Mouse (Mus musculus) neural tube, embryonic 12.5 days (tissue): Measurements from ENCODE around the gene Btbd11. TPM values are rescaled to one million over a fixed set of nuclear protein-coding genes. Genes with fewer than 3 reads are reported as not detected.

Experiments
- ATAC-seq: fragments of 200-750 bp; cut with Nextera tagmentation; 2 replicates; pipeline ENCODE4 v1.8.0; 2017; ENCODE audit warnings: low read depth, mild to moderate bottlenecking, moderate TSS enrichment, moderate library complexity; ENCODE audit not compliant: low FRiP score
- H3K27ac ChIP-seq: fragments of 300-500 bp; sonication (generic); 2 replicates; pipeline ENCODE4 v1.5.1; 2016
- H3K27me3 ChIP-seq: fragments of 300-500 bp; sonication (generic); replicated peaks from 2 replicates; pipeline ENCODE4 v1.6.1; 2016; ENCODE audit warnings: mild to moderate bottlenecking
- H3K36me3 ChIP-seq: fragments of 300-500 bp; sonication (generic); 2 replicates; pipeline ENCODE4 v1.6.1; 2016; ENCODE audit warnings: mild to moderate bottlenecking
- H3K4me1 ChIP-seq: fragments of 300-500 bp; sonication (generic); 2 replicates; pipeline ENCODE4 v1.6.1; 2016
- H3K4me2 ChIP-seq: fragments of 300-500 bp; sonication (generic); replicated peaks from 2 replicates; pipeline ENCODE4 v1.6.1; 2016; ENCODE audit warnings: mild to moderate bottlenecking
- H3K4me3 ChIP-seq: fragments of 300-500 bp; sonication (generic); 2 replicates; pipeline ENCODE4 v1.5.1; 2016
- H3K9ac ChIP-seq: fragments of 300-500 bp; sonication (generic); 2 replicates; pipeline ENCODE4 v1.6.1; 2016; ENCODE audit warnings: mild to moderate bottlenecking
- H3K9me3 ChIP-seq: fragments of 300-500 bp; sonication (generic); 2 replicates; pipeline ENCODE4 v1.6.1; 2016; ENCODE audit warnings: mild to moderate bottlenecking
- WGBS: fragments of 180-500 bp; shearing (Covaris S2); methylation state at CpG from one replicate; pipeline ENCODE4 v1.1.7; 2016; 5-methylcytosine and 5-hydroxymethylcytosine counted together
- polyA plus RNA-seq: library from polyadenylated mRNA; unstranded; fragments of >200 nt; fragmentation: Nextera tagmentation; extraction: Ambion mirVana; gene quantifications from 2 replicates; pipeline ENCODE4 v1.2.1, GENCODE M21; 2016

The Btbd11 gene
- polyA plus RNA-seq: 9.8 and 10.8 TPM in 2 replicates

DNA sequence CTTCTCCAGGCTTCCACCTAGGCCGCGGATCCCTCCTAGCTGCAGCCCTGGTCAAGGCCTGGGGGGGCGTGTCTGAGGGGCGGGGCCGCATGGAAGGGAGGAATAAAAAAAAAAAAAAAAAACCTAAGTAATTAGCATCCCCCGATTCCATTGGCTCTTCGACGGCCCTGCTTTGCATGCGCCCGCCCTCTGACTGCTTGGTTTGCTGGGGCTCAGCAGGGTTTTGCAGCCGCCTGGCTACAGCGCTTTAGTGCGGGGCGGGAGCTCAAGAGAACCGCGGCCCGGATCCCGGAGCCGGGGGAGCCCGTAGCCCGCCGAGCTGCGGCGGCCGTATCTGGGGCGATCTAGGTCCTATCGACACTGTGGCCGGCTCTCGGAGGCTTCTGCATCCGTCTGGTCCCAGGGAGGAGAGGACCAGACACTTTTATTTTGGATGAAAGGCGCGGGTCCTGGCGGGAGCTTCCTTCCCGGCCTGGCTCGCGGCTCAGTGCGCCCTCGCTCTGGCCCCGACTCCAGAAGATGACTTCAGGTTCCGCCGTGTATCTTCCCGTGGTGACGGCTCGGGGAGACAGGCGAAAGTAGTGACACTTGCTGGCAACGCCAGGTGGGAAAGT is at the start of gene Btbd11:
Gene Btbd11, plus strand, starts transcription at position 210 of the 614 bp plus-strand sequence.
- H3K36me3 ChIP-seq: no peaks in the 10 kb centered on the region
- ATAC-seq: peak; percentile 94
- peak within 1 kb of the TSS; percentile 100 for H3K4me2 ChIP-seq
- H3K27ac ChIP-seq: no peak within 1 kb of the TSS
- WGBS: under 1% methylated on average over 46 of the region's 46 CpGs
- H3K4me1 ChIP-seq: peaks cover 28% of the 10 kb centered on the region
- no peaks in the 10 kb centered on the region for H3K9me3 ChIP-seq
- H3K27me3 ChIP-seq: peaks cover 15% of the 10 kb centered on the region
- H3K9ac ChIP-seq: peak within 1 kb of the TSS; percentile 69
- peak within 1 kb of the TSS; percentile 63 for H3K4me3 ChIP-seq

DNA sequence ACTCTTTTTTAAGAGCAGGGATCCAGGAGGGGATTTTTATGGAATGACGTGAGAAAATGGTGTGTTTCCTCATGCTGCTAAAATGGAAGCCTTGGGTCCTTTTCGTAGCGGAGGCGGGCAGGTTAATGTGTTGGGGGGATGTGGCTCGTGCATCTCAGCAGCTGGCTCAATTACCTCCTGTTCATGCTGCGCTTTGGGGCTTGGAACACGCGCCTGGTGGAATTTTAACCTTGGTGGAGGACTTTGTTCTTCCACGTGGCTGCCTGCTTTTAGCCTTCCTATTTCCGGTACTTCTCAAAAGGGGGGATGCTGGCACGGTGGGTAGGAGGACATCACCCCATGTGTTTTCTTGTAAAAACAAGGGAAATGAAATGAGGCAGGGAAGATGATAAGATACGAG is 47.9 kb upstream of the Btbd11 start:
- H3K36me3 ChIP-seq: no peaks in the 10 kb centered on the region
- no peaks in the 10 kb centered on the region for H3K4me1 ChIP-seq
- no peak overlapping the region for H3K4me3 ChIP-seq
- no peak overlapping the region for H3K27ac ChIP-seq
- H3K9me3 ChIP-seq: no peaks in the 10 kb centered on the region
- no peak overlapping the region for H3K9ac ChIP-seq
- 76% methylated on average over 12 of the region's 12 CpGs for WGBS
- H3K27me3 ChIP-seq: no peaks in the 10 kb centered on the region
- no peak overlapping the region for H3K4me2 ChIP-seq
- ATAC-seq: no peak

DNA sequence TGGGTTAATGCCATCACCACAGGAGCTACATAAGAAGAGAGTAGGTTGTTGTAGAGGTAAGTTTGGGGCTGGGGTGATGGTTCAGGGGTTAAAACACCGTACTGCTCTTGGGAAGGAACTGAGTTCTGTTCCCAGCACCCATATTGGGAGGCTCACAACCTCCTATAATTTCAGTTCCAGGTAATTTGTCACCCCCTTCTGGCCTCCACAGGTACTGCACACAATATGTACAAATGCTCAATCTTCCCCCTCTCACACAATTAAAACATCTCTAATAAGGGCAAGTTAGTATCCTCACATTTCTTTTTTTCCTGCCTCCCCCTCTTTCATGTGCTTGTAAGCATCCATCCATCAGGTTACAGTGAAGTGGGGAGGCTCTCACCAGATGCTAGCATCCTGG is 44.7 kb upstream of the Btbd11 start:
- H3K36me3 ChIP-seq: no peaks in the 10 kb centered on the region
- H3K4me2 ChIP-seq: no peak overlapping the region
- H3K4me1 ChIP-seq: no peaks in the 10 kb centered on the region
- H3K27ac ChIP-seq: no peak overlapping the region
- 100% methylated on average over 1 of the region's 1 CpGs for WGBS
- H3K4me3 ChIP-seq: no peak overlapping the region
- no peak for ATAC-seq
- H3K27me3 ChIP-seq: no peaks in the 10 kb centered on the region
- H3K9me3 ChIP-seq: no peaks in the 10 kb centered on the region
- H3K9ac ChIP-seq: no peak overlapping the region

DNA sequence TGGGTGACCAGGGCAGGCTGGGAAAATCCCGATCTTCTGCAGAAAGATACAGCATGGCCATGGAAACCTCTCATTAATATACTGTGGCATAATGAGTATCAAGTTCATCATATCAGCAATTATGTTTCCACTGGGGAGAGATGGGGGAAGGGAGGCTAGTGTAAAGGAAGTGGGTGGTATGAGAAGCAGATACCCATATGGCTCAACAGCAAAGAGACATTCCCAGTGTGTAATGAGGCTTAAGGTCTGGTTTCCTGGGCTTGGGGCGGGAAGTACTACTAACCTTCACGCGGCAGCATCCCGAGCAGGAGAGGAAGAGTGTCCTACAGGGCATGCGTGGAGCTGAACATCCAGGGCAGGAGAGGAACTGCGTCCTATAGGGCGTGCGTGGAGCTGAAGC is 39.4 kb upstream of the Btbd11 start:
- H3K9me3 ChIP-seq: no peaks in the 10 kb centered on the region
- H3K9ac ChIP-seq: no peak overlapping the region
- H3K36me3 ChIP-seq: no peaks in the 10 kb centered on the region
- WGBS: 76% methylated on average over 9 of the region's 9 CpGs
- H3K4me3 ChIP-seq: no peak overlapping the region
- H3K4me1 ChIP-seq: peaks cover 2% of the 10 kb centered on the region; the same call in 1 of the 2 replicates
- H3K27ac ChIP-seq: no peak overlapping the region
- H3K4me2 ChIP-seq: no peak overlapping the region
- ATAC-seq: no peak
- H3K27me3 ChIP-seq: no peaks in the 10 kb centered on the region

DNA sequence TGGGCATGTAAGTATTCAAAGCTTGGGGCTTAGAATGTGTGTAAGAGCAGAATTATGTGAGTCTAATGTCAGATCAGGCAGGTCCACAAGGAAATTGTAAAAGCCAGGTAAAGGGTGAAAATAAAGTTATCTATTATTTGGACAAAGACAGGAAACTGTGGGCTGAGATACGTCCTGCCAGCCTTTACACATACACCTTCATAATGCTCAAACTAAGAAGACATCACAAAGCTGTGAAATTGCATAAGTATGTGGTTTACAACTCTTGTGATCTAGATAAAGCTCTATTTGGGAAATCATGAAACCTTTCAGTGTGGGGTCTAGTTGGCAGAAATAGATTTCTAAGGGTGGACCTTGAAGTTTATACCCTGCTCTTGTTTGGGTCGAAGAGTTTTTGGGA is 34.1 kb upstream of the Btbd11 start:
- 83% methylated on average over 2 of the region's 2 CpGs for WGBS
- H3K27me3 ChIP-seq: no peaks in the 10 kb centered on the region
- no peak overlapping the region for H3K9ac ChIP-seq
- no peaks in the 10 kb centered on the region for H3K4me1 ChIP-seq
- no peak overlapping the region for H3K4me3 ChIP-seq
- H3K36me3 ChIP-seq: no peaks in the 10 kb centered on the region
- no peak for ATAC-seq
- H3K9me3 ChIP-seq: no peaks in the 10 kb centered on the region
- no peak overlapping the region for H3K4me2 ChIP-seq
- no peak overlapping the region for H3K27ac ChIP-seq

DNA sequence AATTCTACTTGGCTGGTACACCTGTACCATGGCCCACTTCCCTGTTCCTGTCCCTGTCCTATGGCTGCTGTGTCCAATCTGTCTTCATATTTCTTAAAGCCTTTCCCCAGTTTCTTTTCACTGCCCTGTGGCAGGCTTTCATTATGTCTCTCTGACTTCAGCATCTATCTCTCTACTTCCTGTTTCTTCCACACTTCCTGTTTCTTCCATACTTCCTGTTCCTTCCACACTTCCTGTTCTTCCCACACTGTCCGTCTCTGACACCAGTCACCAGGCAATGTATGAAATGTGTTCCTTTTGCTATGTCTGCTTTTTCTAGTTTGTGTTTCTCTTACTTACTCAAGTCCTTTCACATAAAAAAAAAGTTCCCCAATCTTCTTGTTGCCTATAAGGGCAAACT is 32.3 kb upstream of the Btbd11 start:
- Histone ChIP-seq H3K9ac (no peak overlapping the region), H3K27me3 (no peaks in the 10 kb centered on the region), H3K4me2 (no peak overlapping the region), H3K36me3 (no peaks in the 10 kb centered on the region), H3K27ac (no peak overlapping the region), H3K4me1 (no peaks in the 10 kb centered on the region), H3K4me3 (no peak overlapping the region), H3K9me3 (no peaks in the 10 kb centered on the region)
- ATAC-seq: no peak
- 95% methylated on average over 1 of the region's 1 CpGs for WGBS

DNA sequence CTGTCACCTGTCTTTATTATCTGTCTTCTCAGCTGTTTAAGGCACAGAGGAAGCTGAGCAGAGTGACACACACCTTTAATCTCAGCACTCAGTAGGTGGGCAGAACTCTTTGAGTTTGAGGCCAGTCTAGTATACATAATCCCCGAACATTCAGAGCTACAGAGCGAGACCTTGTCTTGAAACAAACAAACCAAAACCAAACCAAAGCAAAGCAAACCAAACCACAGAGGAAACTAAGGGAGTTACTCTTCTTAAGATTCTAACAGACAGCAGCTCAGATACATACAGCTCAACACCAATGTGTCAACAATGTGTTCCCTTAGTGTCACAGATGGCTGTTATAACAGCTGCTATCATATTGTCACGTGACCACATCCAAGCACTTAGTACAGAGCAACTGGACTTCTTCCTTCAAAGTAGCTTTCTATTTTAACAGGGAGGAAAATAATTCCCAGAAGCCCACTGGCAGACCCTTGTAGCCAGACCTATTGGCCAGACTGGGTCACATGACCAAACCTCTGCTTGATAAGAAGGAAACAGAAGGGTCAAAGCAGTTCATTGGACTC is 27.0 kb upstream of the Btbd11 start:
- Histone ChIP-seq H3K27me3 (no peaks in the 10 kb centered on the region), H3K9ac (no peak overlapping the region), H3K9me3 (no peaks in the 10 kb centered on the region), H3K4me1 (peaks cover 7% of the 10 kb centered on the region; the same call in 1 of the 2 replicates), H3K27ac (no peak overlapping the region), H3K36me3 (no peaks in the 10 kb centered on the region), H3K4me3 (no peak overlapping the region), H3K4me2 (no peak overlapping the region)
- no peak for ATAC-seq
- WGBS: 89% methylated on average over 3 of the region's 3 CpGs

DNA sequence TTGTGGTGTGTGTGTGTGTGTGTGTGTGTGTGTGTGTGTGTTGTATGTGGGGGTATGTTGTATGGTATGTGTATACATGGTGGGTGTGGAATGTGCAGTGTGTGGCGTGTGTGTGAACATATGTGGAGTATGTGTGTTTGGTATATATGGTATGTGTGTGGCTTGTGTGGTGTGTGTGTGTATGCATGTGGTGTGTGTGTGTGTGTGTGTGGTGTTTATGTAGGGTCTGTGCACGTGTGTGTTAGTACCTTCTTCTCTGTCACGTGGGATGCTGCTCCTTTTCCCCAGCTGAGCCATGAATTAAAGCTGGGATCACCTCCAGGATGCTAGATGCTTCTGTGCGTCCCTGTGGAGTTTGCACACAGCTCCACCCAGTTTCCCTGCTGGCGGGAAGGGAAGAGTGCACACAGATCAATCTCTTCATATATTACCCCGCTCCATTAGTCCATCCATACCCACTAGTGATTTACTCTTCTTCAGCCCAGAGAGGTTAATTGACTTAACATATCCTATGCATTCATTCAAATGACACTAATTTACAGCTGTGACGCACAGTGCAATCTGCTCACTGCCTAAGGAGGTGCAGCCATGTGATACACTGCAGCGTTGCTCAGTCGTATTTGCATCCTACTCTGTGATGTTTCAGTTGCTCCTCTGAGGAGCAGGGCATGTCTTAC is 23.7 kb upstream of the Btbd11 start:
- no peaks in the 10 kb centered on the region for H3K27me3 ChIP-seq
- 48% methylated on average over 9 of the region's 9 CpGs for WGBS
- no peaks in the 10 kb centered on the region for H3K36me3 ChIP-seq
- no peaks in the 10 kb centered on the region for H3K9me3 ChIP-seq
- no peak overlapping the region for H3K9ac ChIP-seq
- peaks cover 7% of the 10 kb centered on the region; the same call in 1 of the 2 replicates for H3K4me1 ChIP-seq
- H3K27ac ChIP-seq: no peak overlapping the region
- H3K4me3 ChIP-seq: no peak overlapping the region
- peak; percentile 84 for ATAC-seq
- H3K4me2 ChIP-seq: no peak overlapping the region

DNA sequence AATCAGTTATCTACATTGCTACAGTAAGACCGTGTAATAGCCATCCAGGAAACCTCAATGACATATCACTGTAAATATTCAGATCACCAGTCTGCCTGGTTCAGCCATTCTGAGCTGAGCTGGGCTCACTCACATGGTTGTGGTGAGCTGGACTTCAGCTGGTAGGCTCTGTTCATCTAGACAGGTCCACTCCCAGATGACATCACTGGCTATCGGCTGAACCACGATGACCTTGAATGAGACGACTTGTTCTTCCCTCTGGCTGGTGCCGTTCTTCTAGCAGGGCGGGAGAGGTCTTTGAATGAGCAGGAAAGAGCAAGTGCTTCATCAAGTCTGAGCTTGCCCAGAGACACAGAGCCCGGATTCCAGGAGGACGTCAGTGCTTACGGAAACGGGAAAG is 19.7 kb upstream of the Btbd11 start:
- no peaks in the 10 kb centered on the region for H3K36me3 ChIP-seq
- no peak overlapping the region for H3K4me3 ChIP-seq
- H3K27me3 ChIP-seq: no peaks in the 10 kb centered on the region
- no peak overlapping the region for H3K27ac ChIP-seq
- no peak overlapping the region for H3K9ac ChIP-seq
- WGBS: 89% methylated on average over 10 of the region's 10 CpGs
- H3K9me3 ChIP-seq: no peaks in the 10 kb centered on the region
- ATAC-seq: no peak
- H3K4me1 ChIP-seq: peaks cover 7% of the 10 kb centered on the region; the same call in 1 of the 2 replicates
- H3K4me2 ChIP-seq: no peak overlapping the region

DNA sequence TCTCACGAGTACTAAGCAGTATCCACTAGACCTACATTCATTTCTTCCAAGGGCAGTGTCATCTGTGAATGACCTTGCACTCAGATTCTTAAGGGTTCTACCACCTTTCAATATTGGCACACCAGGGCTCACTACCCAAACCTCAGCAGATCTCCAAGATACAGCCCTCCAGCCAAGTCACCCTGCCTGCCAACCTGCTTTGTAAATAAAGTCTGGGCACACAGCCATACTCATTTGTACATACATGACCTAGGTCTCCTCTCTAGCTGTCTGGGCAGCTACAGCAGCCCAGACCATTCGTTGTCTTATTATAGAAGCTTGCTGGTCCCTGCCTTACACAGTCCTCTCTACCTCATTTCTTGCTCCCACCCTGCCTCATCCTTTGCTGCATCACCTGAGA is 15.3 kb upstream of the Btbd11 start:
- Histone ChIP-seq H3K9me3 (no peaks in the 10 kb centered on the region), H3K9ac (no peak overlapping the region), H3K27me3 (no peaks in the 10 kb centered on the region), H3K36me3 (no peaks in the 10 kb centered on the region), H3K4me1 (no peaks in the 10 kb centered on the region), H3K4me3 (no peak overlapping the region), H3K4me2 (no peak overlapping the region), H3K27ac (no peak overlapping the region)
- no peak for ATAC-seq
- 81% methylated on average over 2 of the region's 2 CpGs for WGBS

DNA sequence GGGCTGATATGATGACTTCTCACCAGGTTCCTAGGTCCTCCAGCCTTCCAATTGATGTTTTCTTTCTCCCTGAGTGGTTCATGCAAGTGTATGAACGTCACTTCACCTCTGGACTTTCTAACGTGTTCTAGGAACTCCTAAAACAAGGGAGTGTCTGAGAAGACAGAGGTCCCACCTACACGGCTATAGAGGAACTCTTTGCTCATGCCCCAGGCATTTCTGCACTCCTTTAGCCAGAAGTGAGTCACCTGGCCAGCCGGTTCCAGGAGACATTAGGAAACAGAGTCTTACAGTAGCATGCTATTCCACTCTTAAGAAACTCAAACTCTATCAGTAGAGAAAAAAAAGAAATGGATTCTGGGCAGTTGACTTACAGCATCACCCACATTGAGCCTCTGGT is 14.5 kb upstream of the Btbd11 start:
- no peak for ATAC-seq
- WGBS: 87% methylated on average over 4 of the region's 4 CpGs
- Histone ChIP-seq H3K4me3 (no peak overlapping the region), H3K9ac (no peak overlapping the region), H3K9me3 (no peaks in the 10 kb centered on the region), H3K27ac (no peak overlapping the region), H3K27me3 (no peaks in the 10 kb centered on the region), H3K36me3 (no peaks in the 10 kb centered on the region), H3K4me2 (no peak overlapping the region), H3K4me1 (no peaks in the 10 kb centered on the region)

DNA sequence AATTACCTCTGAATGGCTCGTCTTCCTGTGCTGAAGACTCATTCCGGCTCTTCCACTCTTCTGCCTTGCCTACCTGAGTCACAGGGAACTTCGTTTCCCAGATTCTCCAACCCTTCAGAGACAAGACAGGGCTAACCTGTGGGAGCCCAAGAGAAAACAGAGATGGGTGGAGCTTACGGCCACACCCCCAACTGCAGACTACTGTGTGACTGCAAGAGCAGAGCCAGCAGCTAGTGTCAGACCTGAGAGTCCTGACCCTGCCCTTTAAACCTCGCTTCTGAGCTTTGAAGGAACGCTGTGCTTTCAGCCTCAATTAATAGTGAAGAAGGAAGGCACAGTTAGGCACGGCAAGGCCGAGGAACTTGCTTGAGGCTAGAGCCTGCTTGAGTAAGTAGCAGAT is 7.6 kb upstream of the Btbd11 start:
- H3K9me3 ChIP-seq: no peaks in the 10 kb centered on the region
- H3K9ac ChIP-seq: no peak overlapping the region
- H3K27ac ChIP-seq: no peak overlapping the region
- 9% methylated on average over 8 of the region's 8 CpGs for WGBS
- no peak overlapping the region for H3K4me3 ChIP-seq
- H3K4me2 ChIP-seq: no peak overlapping the region; the same call in 1 of the 2 replicates
- H3K4me1 ChIP-seq: no peaks in the 10 kb centered on the region
- no peak for ATAC-seq
- no peaks in the 10 kb centered on the region for H3K36me3 ChIP-seq
- peaks cover 14% of the 10 kb centered on the region; the same call in 1 of the 2 replicates for H3K27me3 ChIP-seq
